Comparison of ENCODE assay signal across 8 mouse cellular contexts in genomic region chr14:18331693-18332131, GRCm38 (mm10). TPM values are rescaled to one million over a fixed set of nuclear protein-coding genes. Genes with fewer than 3 reads are reported as not detected.
DNase-seq lines count a peak whose midpoint lies in the region; ATAC-seq and TF ChIP-seq lines count a peak whose summit lies in the region.

Ube2e1 (minus strand) TSS chr14:18331859.

- H3K36me3 ChIP-seq in CH12.LX (replicated peaks in 1 of 2; ENCODE audit: control insufficient read depth in 1 of 2, insufficient read depth in 1 of 2, low read length in 1 of 2), result peaks cover 6 to 28% of the 10 kb centered on the region in 2 experiments
- 0 out of 2 replicates have a peak, but pooled peaks cover 5% of the 10 kb centered on the region for H3K36me3 ChIP-seq in forebrain, embryonic 14.5 days (ENCODE audit: control insufficient read depth, insufficient read depth, low read length)
- H3K36me3 ChIP-seq in neural tube, embryonic 14.5 days (ENCODE audit: control insufficient read depth, insufficient read depth, low read length), result no peaks in the 10 kb centered on the region
- H3K36me3 ChIP-seq in testis, adult 2 months (ENCODE audit: control insufficient read depth, insufficient read depth, low read length), result no peaks in the 10 kb centered on the region

- peak; percentile 73 for DNase-seq in CH12.LX (ENCODE audit: extremely low read depth)
- peak; percentile 52 for DNase-seq in c-Kit-positive CD71-negative TER-119-negative erythroid progenitor cells, embryonic 14.5 days (ENCODE audit: low read depth)
- peak; percentile 85 for DNase-seq in forebrain, embryonic 14.5 days (ENCODE audit: low spot score)
- peak; percentile 78 to 82 for DNase-seq in heart, postnatal 10 days
- no peak for DNase-seq in large intestine, adult 2 months (ENCODE audit: low read depth, low spot score)
- DNase-seq in lung, adult 18-20 months, result peak; percentile 76 to 77

- H3K9me3 ChIP-seq in CH12.LX (replicated peaks; ENCODE audit: low read length), result no peaks in the 10 kb centered on the region
- H3K9me3 ChIP-seq in forebrain, embryonic 14.5 days (replicated peaks; ENCODE audit: control insufficient read depth, low read length), result no peaks in the 10 kb centered on the region
- no peaks in the 10 kb centered on the region for H3K9me3 ChIP-seq in neural tube, embryonic 14.5 days (ENCODE audit: control insufficient read depth, low read length)

- peaks cover 0 to 36% of the 10 kb centered on the region in 2 experiments; a peak in 2 of 4 replicates for H3K4me1 ChIP-seq in CH12.LX (ENCODE audit: control insufficient read depth in 1 of 2, insufficient read depth in 2 of 2)
- peaks cover 23% of the 10 kb centered on the region for H3K4me1 ChIP-seq in forebrain, embryonic 14.5 days (ENCODE audit: control insufficient read depth, insufficient read depth, low read length)
- H3K4me1 ChIP-seq in neural tube, embryonic 14.5 days (ENCODE audit: control insufficient read depth, insufficient read depth, low read length), result peaks cover 19% of the 10 kb centered on the region
- H3K4me1 ChIP-seq in testis, adult 2 months (ENCODE audit: control insufficient read depth, insufficient read depth, low read length), result peaks cover 6% of the 10 kb centered on the region

- H3K27ac ChIP-seq in CH12.LX (ENCODE audit: insufficient read depth, low read depth), result no peak within 1 kb of the TSS
- H3K27ac ChIP-seq in forebrain, embryonic 14.5 days (ENCODE audit: low read depth, low read length), result peak within 1 kb of the TSS; percentile 88
- H3K27ac ChIP-seq in neural tube, embryonic 14.5 days (ENCODE audit: low read depth, low read length), result peak within 1 kb of the TSS; percentile 84
- H3K27ac ChIP-seq in testis, adult 2 months (ENCODE audit: control insufficient read depth, insufficient read depth, low read depth, low read length), result peak within 1 kb of the TSS; percentile 64

- intact Hi-C loops in heart, postnatal 10 days (cut with DNase I), result loop anchor here (5.0 kb wide), 1 partner anchor 561 kb away; the partner anchor contains the start of gene Ube2e2

- peak; percentile 93 for ATAC-seq in forebrain, embryonic 14.5 days
- ATAC-seq in neural tube, embryonic 14.5 days (ENCODE audit: low read depth), result peak; percentile 94

- peak within 1 kb of the TSS; percentile 49 to 96 (median 89) for H3K4me3 ChIP-seq in CH12.LX (replicated peaks in 1 of 3; ENCODE audit: low read depth in 2 of 3, low read length in 2 of 3, poor library complexity in 1 of 3)
- H3K4me3 ChIP-seq in forebrain, embryonic 14.5 days (ENCODE audit: low read depth, low read length), result peak within 1 kb of the TSS; percentile 87
- H3K4me3 ChIP-seq in neural tube, embryonic 14.5 days (ENCODE audit: low read depth, low read length), result peak within 1 kb of the TSS; percentile 92
- peak within 1 kb of the TSS; percentile 89 for H3K4me3 ChIP-seq in testis, adult 2 months (ENCODE audit: control insufficient read depth, low read depth, low read length)

- WGBS in forebrain, embryonic 14.5 days, result under 1% methylated on average over 31 of the region's 39 CpGs
- WGBS in large intestine, adult 2 months, result under 1% methylated on average over 39 of the region's 39 CpGs
- WGBS in neural tube, embryonic 14.5 days, result under 1% methylated on average over 33 of the region's 39 CpGs

- peak; percentile 78 for TF ChIP-seq POLR2A in CH12.LX (IDR thresholded peaks at IDR 0.05; ENCODE audit: low read depth, low read length)
- TF ChIP-seq POLR2A in testis, adult 2 months (IDR thresholded peaks at IDR 0.05; ENCODE audit: control insufficient read depth, low read depth, low read length), result peak; percentile 61; the same call in 1 of the 2 replicates

- peak within 1 kb of the TSS; percentile 81 for H3K4me2 ChIP-seq in CH12.LX (ENCODE audit: insufficient read depth, low read depth, poor library complexity, severe bottlenecking)
- peak within 1 kb of the TSS; percentile 66 for H3K4me2 ChIP-seq in forebrain, embryonic 14.5 days (ENCODE audit: low read length)
- peak within 1 kb of the TSS; percentile 65 for H3K4me2 ChIP-seq in neural tube, embryonic 14.5 days (ENCODE audit: low read depth, low read length)

- no peak for TF ChIP-seq RAD21 in CH12.LX (IDR thresholded peaks at IDR 0.05; ENCODE audit: low read depth, low read length)

- no peaks in the 10 kb centered on the region for H3K27me3 ChIP-seq in CH12.LX (replicated peaks)
- no peaks in the 10 kb centered on the region for H3K27me3 ChIP-seq in forebrain, embryonic 14.5 days (replicated peaks; ENCODE audit: control insufficient read depth, insufficient read depth, low read length)
- H3K27me3 ChIP-seq in neural tube, embryonic 14.5 days (ENCODE audit: control insufficient read depth, insufficient read depth, low read length), result no peaks in the 10 kb centered on the region
- no peaks in the 10 kb centered on the region for H3K27me3 ChIP-seq in testis, adult 2 months (ENCODE audit: control insufficient read depth, insufficient read depth, low read length)

- dilution Hi-C loops in CH12.LX (cut with MboI; ENCODE audit: extremely low pct_ligation_motif_present, extremely low pct_unique_long_range_greater_than_20kb, low sequenced_read_pairs), result no loop called here

- TF ChIP-seq EP300 in CH12.LX (IDR thresholded peaks at IDR 0.05; ENCODE audit: low read length), result no peak

- peak within 1 kb of the TSS; percentile 98 for H3K9ac ChIP-seq in CH12.LX (ENCODE audit: insufficient read depth, low read depth)
- peak within 1 kb of the TSS; percentile 98 for H3K9ac ChIP-seq in forebrain, embryonic 14.5 days (ENCODE audit: low read length)
- peak within 1 kb of the TSS; percentile 95 for H3K9ac ChIP-seq in neural tube, embryonic 14.5 days (replicated peaks; ENCODE audit: low read depth, low read length)

- H3K79me2 ChIP-seq in CH12.LX (replicated peaks; ENCODE audit: control insufficient read depth, extremely low read depth, insufficient read depth, poor library complexity, severe bottlenecking), result no peaks in the 10 kb centered on the region

- in situ Hi-C loops in CH12.LX (cut with MboI; ENCODE audit: low pct_ligation_motif_present, low pct_unique_long_range_greater_than_20kb, low sequenced_read_pairs), result no loop called here

- TF ChIP-seq CTCF in CH12.LX (conservative IDR thresholded peaks at IDR 0.05 in 1 of 2, IDR thresholded peaks at IDR 0.05 in 1 of 2; ENCODE audit: low read depth in 2 of 2, low read length in 2 of 2), result no peak
- TF ChIP-seq CTCF in testis, adult 2 months (IDR thresholded peaks at IDR 0.05; ENCODE audit: control insufficient read depth, insufficient read depth, insufficient replicate concordance, low read depth, low read length), result no peak

TF ChIP-seq in CH12.LX, 34 proteins besides CTCF, POLR2A, EP300 and RAD21:
- TF ChIP-seq KAT2A (IDR thresholded peaks at IDR 0.05; ENCODE audit: insufficient replicate concordance, low read length), result no peak
- TF ChIP-seq NELFE (IDR thresholded peaks at IDR 0.05; ENCODE audit: low read depth, low read length), result peak; percentile 70
- TF ChIP-seq SIN3A (IDR thresholded peaks at IDR 0.05; ENCODE audit: low read length), result peak; percentile 69; the same call in 1 of the 2 replicates
- TF ChIP-seq HCFC1 (IDR thresholded peaks at IDR 0.05; ENCODE audit: low read depth, low read length), result no peak
- TF ChIP-seq ETS1 (conservative IDR thresholded peaks at IDR 0.05; ENCODE audit: low read depth, low read length), result no peak
- no peak for TF ChIP-seq NRF1 (IDR thresholded peaks at IDR 0.05; ENCODE audit: low read depth, low read length)
- TF ChIP-seq MAX (IDR thresholded peaks at IDR 0.05; ENCODE audit: low read length), result no peak
- TF ChIP-seq BHLHE40 (IDR thresholded peaks at IDR 0.05; ENCODE audit: low read depth, low read length), result no peak
- no peak for TF ChIP-seq ZC3H11A (IDR thresholded peaks at IDR 0.05; ENCODE audit: low read depth, low read length)
- TF ChIP-seq E2F4 (IDR thresholded peaks at IDR 0.05; ENCODE audit: insufficient replicate concordance, low read depth, low read length), result no peak
- TF ChIP-seq POLR2AphosphoS2 (IDR thresholded peaks at IDR 0.05; ENCODE audit: low read depth, low read length), result no peak
- TF ChIP-seq TCF12 (IDR thresholded peaks at IDR 0.05; ENCODE audit: low read depth, low read length), result peak; percentile 63
- TF ChIP-seq UBTF (IDR thresholded peaks at IDR 0.05; ENCODE audit: low read depth, low read length), result peak; percentile 54; the same call in 1 of the 2 replicates
- peak; percentile 38; the same call in 1 of the 2 replicates for TF ChIP-seq MEF2A (IDR thresholded peaks at IDR 0.05; ENCODE audit: borderline replicate concordance, low read depth, low read length)
- 0 out of 2 replicates have a peak, but pooled peaks have one; percentile 56 for TF ChIP-seq MAZ (IDR thresholded peaks at IDR 0.05; ENCODE audit: low read depth, low read length)
- TF ChIP-seq ELF1 (IDR thresholded peaks at IDR 0.05; ENCODE audit: low read depth, low read length), result peak; percentile 83
- TF ChIP-seq TBP (conservative IDR thresholded peaks at IDR 0.05; ENCODE audit: low read depth, low read length), result no peak
- TF ChIP-seq USF2 (conservative IDR thresholded peaks at IDR 0.05; ENCODE audit: low read depth, low read length), result no peak
- TF ChIP-seq GABPA (IDR thresholded peaks at IDR 0.05; ENCODE audit: insufficient replicate concordance, low read depth, low read length), result no peak
- TF ChIP-seq CHD1 (IDR thresholded peaks at IDR 0.05; ENCODE audit: low read depth, low read length), result no peak
- peak; percentile 48 for TF ChIP-seq MXI1 (IDR thresholded peaks at IDR 0.05; ENCODE audit: low read depth, low read length)
- no peak for TF ChIP-seq MYC (IDR thresholded peaks at IDR 0.05; ENCODE audit: low read depth, low read length)
- peak; percentile 53; the same call in 1 of the 2 replicates for TF ChIP-seq ZMIZ1 (IDR thresholded peaks at IDR 0.05; ENCODE audit: low read depth, low read length)
TF ChIP-seq in CH12.LX: peak in this region for 9.

RNA-seq across cellular contexts. Expression of gene Ube2e1, which starts in this region (rescaled TPM):
- total RNA-seq in CH12.LX (2012; rRNA removed) (28.1 and 32.9 TPM in 2 replicates), CH12.LX (2014; rRNA removed) (178 and 183 TPM in 2 replicates)
- polyA plus RNA-seq in CH12.LX (2012; ENCODE audit: insufficient read length, low read depth), result 167 and 202 TPM in 2 replicates
- 78.0 and 78.7 TPM in 2 replicates for polyA plus RNA-seq in forebrain, embryonic 14.5 days (2014; fragmentation: Nextera tagmentation; extraction: Ambion mirVana)
- 10 to 100 TPM; 36.6 to 42.3 TPM for total RNA-seq in heart, postnatal 10 days (2021)
- polyA plus RNA-seq in large intestine, adult 2 months (2012; rRNA removed), result 31.1 and 32.0 TPM in 2 replicates
- polyA plus RNA-seq in neural tube, embryonic 14.5 days (2014; fragmentation: Nextera tagmentation; extraction: Ambion mirVana), result 65.5 and 77.0 TPM in 2 replicates
- polyA plus RNA-seq in testis, adult 2 months (2012; rRNA removed), result 19.4 and 27.3 TPM in 2 replicates
